Mouse (Mus musculus) spleen, postnatal 14 days (tissue): ENCODE data around the gene Stom.

Source experiments
- DNase-seq, 2 experiments: peaks; one replicate each; pipeline ENCODE4 v3.0.0; 2021 to 2022; ENCODE audit warnings: low spot score in 2 of 2

Stom gene

GRCm38 (mm10) chr2:35336388-35337280, at the start of gene Stom:
TSS of gene Stom (minus strand) at chr2:35336976.
- peak; percentile 100 for DNase-seq

- no peak for DNase-seq
These were observed 48.7 kb upstream of the Stom start for GRCm38 (mm10) chr2:35385441-35385871.

- DNase-seq: no peak
These were observed 42.5 kb upstream of the Stom start for GRCm38 (mm10) chr2:35379306-35379705.

- DNase-seq: no peak
These were observed 40.8 kb upstream of the Stom start for GRCm38 (mm10) chr2:35377600-35377999.

- DNase-seq: peak in 1 of 2 experiments; percentile 51
These were observed 36.2 kb upstream of the Stom start for GRCm38 (mm10) chr2:35373003-35373402.

GRCm38 (mm10) chr2:35370686-35371085, 33.9 kb upstream of the Stom start:
- no peak for DNase-seq

- DNase-seq: no peak
These were observed 30.9 kb upstream of the Stom start, which contains the start of gene 4930568D16Rik for GRCm38 (mm10) chr2:35367629-35368028. TSS of gene 4930568D16Rik (minus strand) at chr2:35367729.

GRCm38 (mm10) chr2:35349184-35349583, 12.4 kb upstream of the Stom start:
- DNase-seq: no peak

- no peak for DNase-seq
These were observed 9.2 kb upstream of the Stom start for GRCm38 (mm10) chr2:35345984-35346383.

GRCm38 (mm10) chr2:35342605-35343004, 5.8 kb upstream of the Stom start:
- DNase-seq: no peak

GRCm38 (mm10) chr2:35338707-35339106, 1.9 kb upstream of the Stom start:
- DNase-seq: no peak

- no peak for DNase-seq
These were observed 1.3 kb upstream of the Stom start for GRCm38 (mm10) chr2:35338036-35338435.

- DNase-seq: no peak
These were observed 643 bp upstream of the Stom start for GRCm38 (mm10) chr2:35337419-35337818.

- DNase-seq: no peak
These were observed 1.2 kb downstream of the Stom start for GRCm38 (mm10) chr2:35335620-35336019.

- DNase-seq: no peak
These were observed 3.1 kb downstream of the Stom start for GRCm38 (mm10) chr2:35333670-35334069.

- no peak for DNase-seq
These were observed 5.6 kb downstream of the Stom start for GRCm38 (mm10) chr2:35331205-35331604.

GRCm38 (mm10) chr2:35329061-35329460, 7.7 kb downstream of the Stom start:
- no peak for DNase-seq

GRCm38 (mm10) chr2:35328064-35328792, 8.5 kb downstream of the Stom start:
- DNase-seq: no peak

GRCm38 (mm10) chr2:35327583-35327982, 9.2 kb downstream of the Stom start:
- DNase-seq: no peak

GRCm38 (mm10) chr2:35326931-35327330, 9.8 kb downstream of the Stom start:
- no peak for DNase-seq

- no peak for DNase-seq
These were observed 10.8 kb downstream of the Stom start for GRCm38 (mm10) chr2:35325930-35326329.

GRCm38 (mm10) chr2:35322404-35323164, 14.2 kb downstream of the Stom start:
- DNase-seq: peak; percentile 64 to 77
